Mouse (Mus musculus) adrenal gland, postnatal 25 days (tissue): ENCODE results near the gene Vwa7. TPM values are rescaled to one million over a fixed set of nuclear protein-coding genes. Genes with fewer than 3 reads are reported as not detected.
"Not testable (repeated sequence)": the region's sequence is repeated elsewhere in the genome, so short reads cannot be mapped to it uniquely, and the experiment has no call there.

Source experiments
- DNase-seq: peaks from one replicate; pipeline ENCODE4 v3.0.0; 2021; ENCODE audit warnings: mixed read lengths
- total RNA-seq: library from RNA; stranded (reverse); gene quantifications from 2 replicates; pipeline ENCODE4 v1.2.3, GENCODE M21; 2021

Vwa7 gene
- total RNA-seq, 1 experiment from 2014 or later = 0.97 TPM

DNA sequence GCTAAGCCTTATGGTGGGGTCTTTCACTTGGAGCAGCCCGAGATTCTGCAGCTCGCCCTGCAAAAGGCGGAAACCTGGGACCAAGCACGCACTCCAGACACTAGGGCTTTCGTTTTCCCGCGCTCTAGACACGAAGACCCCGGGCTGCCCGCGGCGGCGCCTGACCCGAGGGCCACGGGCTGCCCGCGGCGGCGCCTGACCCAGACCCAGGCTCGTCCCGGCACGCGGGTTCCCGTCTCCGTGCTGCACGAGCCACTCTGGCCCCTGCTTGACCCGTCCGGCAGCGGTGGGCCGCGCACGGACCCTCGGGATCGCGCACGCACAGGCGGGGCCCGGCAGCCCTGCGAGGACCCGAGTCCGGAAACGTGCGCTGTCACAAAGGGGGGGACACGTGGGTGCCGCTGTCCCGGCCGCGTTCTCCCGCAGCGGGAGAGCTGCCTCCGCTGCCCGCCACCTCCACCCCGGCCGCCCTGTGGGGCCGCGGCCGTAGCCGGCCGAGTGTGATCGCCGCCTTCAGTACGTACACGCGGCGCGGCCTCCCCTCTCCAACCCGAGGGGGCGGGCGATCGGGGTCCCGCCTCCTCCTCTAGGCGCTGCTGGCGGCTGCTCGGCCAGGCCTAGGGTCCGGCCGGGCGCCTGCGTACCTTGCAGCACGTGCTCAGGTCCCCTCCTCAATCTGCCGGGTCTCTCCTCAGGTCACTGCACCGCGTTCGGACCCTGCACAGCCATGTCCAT is 15.5 kb upstream of the Vwa7 start, which contains the start of gene Vars:
TSS of gene Vars (plus strand) at position 271 of the 735 bp plus-strand sequence.
- DNase-seq = peak; percentile 86

DNA sequence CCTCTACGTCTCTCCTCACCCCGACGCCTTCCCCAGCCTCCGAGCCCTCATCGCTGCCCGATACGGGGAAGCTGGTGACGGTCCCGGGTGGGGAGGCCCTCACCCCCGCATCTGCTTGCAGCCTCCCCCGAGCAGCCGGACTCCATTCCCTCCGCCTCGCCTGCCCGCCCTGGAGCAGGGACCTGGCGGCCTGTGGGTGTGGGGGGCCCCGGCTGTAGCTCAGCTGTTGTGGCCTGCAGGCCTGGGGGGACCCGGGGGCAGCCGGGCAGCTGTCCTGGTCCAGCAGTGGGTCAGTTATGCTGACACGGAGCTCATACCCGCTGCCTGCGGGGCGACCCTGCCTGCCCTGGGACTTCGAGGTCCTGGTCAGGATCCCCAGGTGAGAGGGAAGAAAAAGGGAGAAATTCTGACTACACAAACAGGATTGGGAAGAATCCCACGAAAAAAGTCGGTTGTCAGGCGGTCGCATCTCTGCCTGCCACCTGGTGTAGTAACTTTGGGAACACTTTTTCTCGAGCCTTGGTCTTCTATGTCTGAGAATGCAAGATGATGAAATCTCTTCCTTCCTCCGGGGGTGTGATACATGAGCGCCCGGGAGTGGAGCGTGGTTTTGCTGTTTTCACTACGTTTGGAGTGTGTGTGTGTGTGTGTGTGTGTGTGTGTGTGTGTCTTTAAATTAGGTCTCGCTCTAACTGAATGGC is 14.8 kb upstream of the Vwa7 start:
- DNase-seq = peak; percentile 24

DNA sequence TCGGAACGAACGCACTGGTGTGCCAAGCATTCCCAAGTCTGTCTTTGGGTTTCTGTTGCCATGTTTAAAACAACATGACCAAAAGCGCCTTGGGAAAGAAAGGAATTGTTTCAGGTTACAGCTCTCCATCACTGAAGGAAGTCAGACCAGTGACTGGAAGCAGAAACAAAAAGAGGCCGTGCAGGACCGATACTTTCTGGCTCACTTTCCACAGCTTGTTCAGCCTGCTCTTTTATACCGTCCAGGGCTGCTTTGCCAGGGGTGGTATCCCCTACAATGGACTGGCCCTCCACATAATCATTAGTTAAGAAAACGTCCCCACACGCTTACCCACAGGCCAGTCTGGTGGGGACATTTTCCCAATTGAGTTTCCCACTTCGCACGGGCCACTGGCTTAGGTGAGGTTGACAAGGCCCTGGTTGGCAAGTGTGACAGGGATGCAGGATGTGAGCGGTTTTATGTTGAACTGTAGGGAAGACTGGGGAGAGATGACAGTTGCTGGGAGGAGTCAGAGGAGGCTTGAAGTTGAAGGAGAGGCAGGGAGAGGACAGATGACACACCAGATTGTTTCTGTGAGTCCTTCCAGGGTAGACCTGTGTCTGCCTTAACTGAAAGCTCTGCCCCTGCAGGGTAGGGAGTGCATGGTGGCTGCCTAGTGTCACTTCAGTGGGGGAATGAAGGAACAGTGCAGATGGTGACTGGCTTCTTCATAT is 14.1 kb upstream of the Vwa7 start:
- DNase-seq = no peak

DNA sequence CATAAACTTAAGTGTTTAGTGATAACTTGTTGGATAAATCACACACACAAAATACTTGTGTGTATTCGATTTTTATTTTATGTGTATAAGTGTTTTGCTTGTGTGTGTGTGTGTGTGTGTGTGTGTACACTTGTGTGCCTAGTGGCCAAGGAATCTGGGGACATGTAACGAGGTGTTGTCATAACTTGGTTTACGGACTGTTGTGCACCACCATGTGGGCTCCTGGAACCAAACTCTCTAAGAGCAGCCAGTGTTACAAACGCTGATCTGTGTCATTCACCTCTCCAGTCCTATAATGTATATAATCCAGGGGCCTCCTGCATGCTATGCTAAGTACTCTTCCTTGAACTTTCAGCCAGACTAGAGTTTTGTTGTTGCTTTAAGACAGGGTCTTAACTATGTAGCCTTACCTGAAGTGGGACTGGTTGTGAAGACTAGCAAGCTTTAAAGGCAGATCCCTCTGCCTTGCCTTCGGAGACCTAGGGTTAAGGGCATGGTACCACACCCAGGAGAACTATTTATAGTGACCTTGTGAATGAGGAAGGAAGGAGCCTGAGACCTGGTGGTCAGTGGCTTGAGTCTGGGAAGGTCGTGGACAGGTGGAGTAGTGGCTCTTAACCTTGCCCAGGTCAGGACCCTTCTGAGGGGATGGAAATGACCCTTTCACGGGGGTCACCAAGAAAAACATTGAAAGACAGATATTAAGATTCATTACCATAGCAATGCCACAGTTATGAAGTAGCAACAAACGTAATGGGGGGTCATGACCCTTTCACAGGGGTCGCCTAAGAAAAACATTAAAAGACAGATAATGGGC is 13.1 kb upstream of the Vwa7 start:
- no peak for DNase-seq

DNA sequence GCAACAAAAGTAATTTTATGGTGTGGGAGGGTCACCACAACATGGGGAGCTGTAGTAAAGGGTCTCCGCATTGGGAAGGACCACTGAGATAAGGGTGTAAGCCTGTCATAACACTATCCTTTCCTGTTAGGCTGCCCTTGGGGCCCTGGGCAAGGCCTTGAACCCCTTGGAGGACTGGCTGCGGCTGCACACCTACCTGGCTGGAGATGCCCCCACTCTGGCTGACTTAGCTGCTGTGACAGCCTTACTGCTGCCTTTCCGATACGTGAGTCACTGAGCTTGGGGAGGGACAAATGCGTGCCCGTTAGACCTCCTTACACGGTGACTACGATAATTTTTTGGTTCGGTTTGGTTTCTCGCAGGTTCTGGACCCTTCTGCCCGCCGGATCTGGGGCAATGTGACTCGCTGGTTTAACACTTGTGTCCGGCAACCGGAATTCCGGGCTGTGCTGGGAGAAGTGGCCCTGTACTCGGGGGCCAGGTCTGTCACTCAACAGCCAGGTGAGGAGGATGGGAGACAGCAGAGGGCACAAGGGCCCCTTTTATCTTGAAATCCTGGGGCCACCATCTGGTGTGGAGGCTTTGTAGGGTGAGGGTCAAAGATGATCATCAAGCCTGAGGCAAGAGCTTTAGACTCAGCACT is 12.2 kb upstream of the Vwa7 start:
- DNase-seq = no peak

DNA sequence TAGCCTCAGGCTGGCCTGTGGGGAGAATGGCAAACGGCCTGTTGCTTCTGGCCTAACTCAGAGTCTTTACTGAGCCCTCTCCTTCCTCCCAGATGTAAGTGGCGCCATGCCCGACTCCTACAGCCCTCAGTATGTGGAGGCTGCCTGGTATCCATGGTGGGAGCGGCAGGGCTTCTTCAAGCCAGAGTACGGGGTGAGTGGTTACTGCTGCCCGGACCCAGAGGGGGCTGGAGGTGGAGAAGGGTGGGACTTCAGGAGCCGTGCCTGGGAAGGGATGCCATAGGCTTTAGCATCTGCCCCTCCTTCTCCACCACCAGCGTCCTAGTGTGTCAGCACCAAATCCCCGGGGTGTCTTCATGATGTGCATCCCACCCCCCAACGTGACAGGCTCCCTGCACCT is 11.2 kb upstream of the Vwa7 start:
- DNase-seq = no peak

DNA sequence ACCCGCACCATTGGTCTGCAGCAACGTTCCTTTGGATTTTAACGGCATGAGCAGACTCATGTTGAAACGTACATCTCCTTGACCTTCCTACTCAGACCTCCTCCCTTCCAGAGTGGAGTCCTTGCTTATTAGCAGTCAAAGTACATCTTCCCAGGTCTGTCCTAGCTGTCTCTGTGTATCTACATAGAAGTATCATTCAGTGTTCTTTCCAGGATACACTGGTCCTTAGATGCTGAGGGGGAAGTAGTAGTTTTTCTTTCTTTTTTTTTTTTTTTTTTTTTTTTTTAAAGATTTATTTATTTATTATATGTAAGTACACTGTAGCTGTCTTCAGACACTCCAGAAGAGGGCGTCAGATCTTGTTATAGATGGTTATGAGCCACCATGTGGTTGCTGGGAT is 10.5 kb upstream of the Vwa7 start:
- not testable (repeated sequence) for DNase-seq

DNA sequence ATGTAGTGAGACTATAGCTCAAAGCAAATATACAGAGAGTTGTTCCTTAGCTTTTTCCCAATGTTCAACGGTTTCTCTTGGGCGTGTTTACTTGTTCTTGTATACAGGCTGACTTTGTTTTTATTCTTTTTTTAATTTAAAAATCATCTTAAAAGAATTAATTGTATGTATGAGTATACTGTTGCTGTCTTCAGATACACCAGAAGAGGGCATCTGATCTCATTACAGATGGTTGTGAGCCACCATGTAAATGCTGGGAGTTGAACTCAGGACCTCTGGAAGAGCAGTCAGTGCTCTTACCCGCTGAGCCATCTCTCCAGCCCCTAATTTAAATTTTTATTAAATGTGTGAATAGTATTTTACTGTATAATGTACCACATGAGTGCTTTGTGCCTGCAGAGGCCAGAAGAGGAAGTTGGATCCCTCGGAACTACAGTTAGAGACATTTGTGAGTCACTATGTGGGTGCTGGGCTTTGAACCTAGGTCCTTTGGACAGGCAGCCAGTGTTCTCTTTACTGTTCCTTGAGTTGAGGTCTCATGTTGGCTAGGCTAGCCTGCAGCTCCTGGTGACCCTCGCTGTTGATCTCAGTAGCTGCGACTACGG is 8.9 kb upstream of the Vwa7 start:
- no peak for DNase-seq

DNA sequence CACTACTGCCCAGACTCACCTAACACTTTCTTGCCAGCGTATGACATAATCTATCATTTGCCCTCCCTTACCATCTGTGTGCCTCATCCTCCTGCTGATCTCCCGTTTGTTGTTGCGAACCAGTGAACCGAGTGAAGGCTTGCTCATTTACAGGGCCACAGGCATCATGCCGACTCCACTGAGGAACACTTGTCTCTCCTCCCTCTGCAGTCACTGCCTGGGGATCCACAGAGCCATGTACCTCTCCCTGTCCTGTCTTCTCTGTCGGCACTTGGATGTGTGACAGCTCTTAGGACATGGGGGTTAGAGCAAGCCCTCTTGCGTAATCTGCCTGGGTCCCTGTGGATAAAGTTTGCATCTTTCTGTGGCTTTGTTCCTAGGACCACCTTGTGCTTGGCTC is 6.8 kb upstream of the Vwa7 start:
- no peak for DNase-seq

DNA sequence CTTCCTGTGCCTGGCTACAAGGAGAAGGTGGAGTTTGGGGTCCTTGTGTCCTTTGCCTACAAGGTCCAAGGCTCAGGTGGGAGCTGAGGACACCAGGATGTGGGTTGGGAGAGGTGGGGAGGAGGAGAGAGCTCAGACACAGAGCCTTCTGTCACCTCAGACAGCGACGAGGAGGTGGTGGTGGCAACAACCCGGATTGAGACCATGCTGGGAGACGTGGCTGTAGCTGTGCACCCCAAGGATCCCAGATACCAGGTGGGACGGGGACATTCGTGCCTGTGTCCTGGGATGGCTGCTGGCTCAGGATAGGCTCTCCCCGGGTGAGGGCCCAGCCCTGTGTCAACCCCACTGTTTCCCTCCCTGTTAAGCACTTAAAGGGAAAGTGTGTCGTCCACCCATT is 4.9 kb upstream of the Vwa7 start:
- DNase-seq = no peak

DNA sequence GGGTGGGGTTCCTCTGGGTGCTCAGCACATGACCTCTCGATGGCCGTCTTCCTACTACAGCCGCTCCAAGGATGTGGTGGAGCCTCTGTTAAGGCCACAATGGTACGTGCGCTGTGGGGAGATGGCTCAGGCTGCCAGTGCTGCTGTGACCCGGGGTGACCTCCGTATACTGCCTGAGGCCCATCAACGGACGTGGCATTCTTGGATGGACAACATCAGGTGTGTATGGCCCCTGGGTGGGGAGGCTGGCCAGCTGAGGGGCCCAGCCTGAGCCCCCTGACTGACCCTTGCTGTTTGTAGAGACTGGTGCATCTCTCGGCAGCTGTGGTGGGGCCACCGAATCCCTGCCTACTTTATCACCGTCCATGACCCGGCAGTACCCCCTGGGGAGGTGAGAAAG is 3.9 kb upstream of the Vwa7 start:
- no peak for DNase-seq

DNA sequence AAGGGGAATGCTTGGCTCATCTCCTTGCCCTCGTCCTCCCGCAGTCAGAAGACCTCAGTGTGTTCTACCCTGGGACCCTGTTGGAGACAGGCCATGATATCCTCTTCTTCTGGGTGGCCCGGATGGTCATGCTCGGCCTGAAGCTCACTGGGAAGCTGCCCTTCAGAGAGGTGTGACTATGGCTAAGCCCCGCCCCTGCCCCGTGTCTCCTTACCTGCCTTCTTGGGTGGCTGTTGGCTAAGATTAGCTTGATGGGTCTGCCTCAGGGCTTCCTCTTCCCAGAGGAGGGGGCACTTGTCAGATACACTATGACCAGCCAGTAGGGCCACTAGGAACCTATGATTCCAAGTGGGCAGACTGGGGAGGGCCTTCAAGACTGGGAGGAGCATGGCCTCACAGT is 3.2 kb upstream of the Vwa7 start:
- no peak for DNase-seq

DNA sequence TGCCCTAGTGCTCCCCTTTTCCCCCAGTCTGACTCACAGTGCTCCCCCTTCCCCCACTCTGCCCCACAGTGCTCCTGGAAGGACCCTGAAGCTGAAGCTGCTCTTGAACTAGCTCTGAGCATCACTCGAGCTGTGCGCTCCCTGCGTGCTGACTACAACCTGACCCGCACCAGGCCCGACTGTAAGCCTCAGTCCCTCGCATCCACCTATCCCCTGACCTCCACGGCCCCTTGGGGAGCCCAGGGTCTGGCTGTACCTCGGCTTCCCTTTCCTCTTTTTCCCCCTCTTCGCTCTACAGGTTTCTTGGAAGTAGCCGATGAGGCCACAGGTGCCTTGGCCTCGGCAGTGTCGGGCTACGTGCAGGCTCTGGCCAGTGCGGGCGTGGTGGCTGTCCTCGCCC is 1.1 kb upstream of the Vwa7 start:
- DNase-seq = no peak

DNA sequence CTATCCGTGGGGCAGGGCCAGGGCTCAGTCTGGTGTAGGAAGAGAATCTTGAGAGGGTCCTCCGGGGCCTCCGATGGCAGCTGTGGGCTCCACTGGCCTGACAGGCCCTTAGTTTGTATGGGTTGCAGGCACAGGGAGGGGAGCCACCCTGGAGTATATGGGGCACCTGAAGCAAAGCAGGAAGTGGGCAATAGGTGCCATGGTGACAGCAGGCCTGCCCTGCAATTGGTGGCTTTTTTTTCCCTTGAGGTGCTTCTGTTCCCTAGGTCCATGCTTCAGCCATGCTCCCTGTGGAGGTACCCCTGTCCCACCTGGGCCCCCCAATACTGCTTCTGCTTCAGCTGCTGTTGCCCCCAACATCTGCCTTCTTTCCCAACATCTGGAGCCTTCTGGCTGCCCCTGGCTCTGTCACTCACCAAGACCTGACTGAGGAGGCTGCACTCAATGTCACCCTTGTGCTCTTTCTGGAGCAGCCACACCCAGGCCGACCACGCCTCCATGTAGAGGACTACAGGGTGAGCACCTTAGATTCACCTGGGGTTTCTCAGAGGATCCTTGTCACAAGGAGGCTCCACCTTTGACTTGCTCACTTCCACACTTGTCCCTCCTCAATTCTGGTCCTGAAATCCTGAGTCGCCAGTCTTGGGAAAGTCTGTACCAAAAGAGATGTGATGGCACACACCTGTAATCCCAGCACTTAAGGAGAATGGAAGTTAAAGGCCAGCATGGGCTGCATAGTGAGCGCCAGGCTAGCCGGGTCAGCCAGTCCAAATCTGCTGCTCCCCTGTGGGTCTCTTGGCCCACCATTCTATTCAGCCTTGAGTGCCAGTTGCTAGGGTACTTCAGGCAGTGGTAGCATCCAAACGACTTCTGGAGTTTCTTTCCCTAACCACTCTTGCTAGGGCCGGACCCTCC is 669 bp downstream of the Vwa7 start:
- no peak for DNase-seq

DNA sequence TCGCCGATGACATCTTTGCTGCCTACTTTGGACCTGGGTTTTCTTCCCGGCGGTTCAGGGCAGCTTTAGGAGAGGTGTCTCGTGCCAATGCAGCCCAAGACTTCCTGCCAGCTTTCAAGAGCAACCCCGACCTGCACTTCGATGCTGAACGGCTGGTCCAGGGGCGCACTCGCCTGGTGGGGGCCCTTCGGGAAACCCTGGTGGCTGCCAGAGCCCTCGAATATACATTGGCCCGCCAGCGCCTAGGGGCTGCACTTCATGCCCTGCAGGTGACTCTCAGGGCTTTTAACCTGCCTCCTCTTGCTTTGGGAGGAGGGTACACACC is 1.3 kb downstream of the Vwa7 start:
- DNase-seq = no peak

DNA sequence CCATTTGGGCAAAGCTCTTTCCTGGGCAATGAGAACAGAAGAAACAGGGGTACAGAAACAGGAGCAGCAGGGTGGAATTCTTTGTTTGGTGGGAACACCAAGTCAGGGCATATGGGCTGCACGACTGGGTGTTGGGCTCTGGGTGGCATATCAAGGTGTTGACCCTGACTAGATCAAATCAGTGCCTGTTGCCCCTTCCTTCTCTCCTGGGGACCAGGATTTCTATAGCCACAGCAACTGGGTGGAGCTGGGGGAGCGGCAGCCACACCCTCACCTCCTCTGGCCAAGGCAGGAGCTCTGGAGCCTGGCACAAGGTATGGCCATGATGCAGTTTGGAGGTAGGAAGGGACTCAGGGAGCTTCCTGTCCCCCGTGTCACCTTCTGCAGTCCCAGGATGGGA is 1.8 kb downstream of the Vwa7 start:
- no peak for DNase-seq

DNA sequence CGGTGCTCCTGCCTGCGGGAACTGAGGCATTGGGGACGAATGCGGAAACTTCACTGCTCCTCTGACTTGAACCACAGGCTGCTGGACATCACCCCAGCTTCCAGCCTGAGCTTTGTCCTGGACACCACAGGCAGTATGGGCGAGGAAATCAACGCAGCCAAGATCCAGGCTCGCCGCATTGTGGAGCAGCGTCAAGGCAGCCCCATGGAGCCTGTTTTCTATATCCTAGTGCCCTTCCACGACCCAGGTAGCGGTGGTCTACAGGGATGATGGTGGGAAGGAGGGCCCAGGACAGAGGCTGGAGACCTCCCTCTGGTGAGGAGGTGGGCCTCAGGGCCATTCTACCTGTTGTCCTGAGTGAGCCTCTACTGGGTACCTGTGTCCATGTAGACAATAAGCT is 3.5 kb downstream of the Vwa7 start:
- no peak for DNase-seq

DNA sequence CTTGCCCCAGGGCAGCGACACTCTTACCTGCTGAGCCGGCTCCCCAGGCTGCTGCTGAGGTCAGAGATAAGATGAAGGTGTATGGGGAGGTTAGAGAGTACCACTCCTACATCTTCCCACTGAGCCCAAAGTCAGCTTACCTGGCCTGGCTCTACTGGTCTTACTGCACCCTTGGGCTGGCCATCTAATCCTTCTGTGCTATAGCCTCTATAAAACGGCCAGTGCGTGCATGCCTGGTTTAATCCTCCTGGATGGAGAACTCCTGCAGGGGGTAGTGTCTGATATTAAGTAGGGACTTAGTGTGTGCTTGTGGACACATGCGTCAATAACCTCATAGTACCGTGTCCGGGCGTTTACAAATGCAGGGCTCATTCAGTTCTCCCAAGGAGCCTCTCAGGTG is 4.2 kb downstream of the Vwa7 start:
- no peak for DNase-seq

DNA sequence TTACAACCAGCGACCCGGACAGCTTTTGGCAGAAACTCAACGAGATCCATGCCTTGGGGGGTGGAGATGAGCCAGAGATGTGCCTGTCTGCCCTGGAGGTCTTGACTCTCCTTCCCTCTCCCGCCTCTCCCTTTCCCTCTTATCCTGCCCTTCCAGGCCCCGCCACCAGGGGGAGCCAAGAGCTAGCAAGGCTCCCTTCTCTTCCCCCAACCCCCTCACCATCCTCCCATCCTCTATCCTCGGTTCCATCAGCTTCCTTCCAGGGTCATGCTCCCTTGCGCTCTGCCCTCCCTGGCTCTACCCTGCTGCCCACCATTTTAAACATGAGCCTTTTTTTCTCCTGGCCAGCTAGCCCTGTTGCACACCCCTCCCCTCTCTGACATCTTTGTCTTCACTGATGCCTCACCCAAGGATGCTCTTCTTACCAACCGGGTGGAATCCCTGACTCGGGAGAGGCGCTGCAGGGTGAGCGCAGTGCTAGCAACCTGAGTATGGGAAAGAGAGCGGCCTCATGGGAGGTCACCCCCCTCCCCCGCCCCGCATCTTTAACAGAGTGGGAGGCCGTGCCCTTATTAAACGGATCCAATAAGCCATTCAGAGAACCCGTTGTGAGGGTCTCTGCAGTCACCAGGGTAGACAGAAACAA is 4.9 kb downstream of the Vwa7 start:
- DNase-seq = peak; percentile 92

DNA sequence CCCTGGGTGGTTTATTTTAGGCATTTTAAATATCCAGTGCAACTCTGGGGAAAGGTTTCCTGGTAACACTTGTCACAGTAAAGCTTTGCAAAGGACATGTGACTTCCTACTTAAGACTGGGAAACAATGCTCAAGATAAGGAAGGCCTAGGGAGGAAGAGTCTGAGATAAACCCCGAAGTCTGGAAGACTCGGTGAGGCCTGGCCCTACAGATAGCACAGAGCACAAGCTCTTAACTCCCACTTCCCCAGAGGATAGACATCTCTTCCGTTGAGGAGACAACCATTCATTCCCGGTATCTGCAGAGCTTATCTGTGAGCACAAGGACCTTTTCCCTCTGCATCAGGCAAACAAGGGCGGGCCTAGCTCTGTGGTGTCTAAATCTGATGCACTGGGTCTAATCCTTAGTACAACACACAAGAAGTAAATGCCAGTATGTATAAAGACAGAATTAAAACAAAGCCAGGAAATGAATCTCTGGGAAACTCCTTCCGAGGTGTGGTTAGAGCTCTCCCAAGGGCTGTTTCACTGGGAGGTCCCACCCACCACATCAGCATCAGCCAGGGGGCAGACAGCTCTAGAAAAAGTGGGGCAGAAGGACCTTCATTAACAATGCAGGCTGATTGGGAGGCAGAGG is 5.6 kb downstream of the Vwa7 start:
- DNase-seq = no peak
